Mouse (Mus musculus): ENCODE data around the gene Nrbp1. TPM values are rescaled to one million over a fixed set of nuclear protein-coding genes. Genes with fewer than 3 reads are reported as not detected.

The Nrbp1 gene
- total and polyA plus RNA-seq, 3 experiments, result 34.5 to 41.5 (median 36.6) TPM

- DNase-seq (ENCODE audit: extremely low read depth), result no peak
- Histone ChIP-seq H3K4me2 (ENCODE audit: insufficient read depth, low read depth, poor library complexity, severe bottlenecking) (peak overlapping the region; percentile 84; the same call in 1 of the 2 replicates), H3K9me3 (replicated peaks; ENCODE audit: low read length) (no peaks in the 10 kb centered on the region), H3K79me2 (replicated peaks; ENCODE audit: control insufficient read depth, extremely low read depth, insufficient read depth, poor library complexity, severe bottlenecking) (peaks cover 27% of the 10 kb centered on the region), H3K36me3 (replicated peaks in 1 of 2; ENCODE audit: control insufficient read depth in 1 of 2, insufficient read depth in 1 of 2, low read length in 1 of 2) (peaks cover 62 to 72% of the 10 kb centered on the region in 2 experiments), H3K4me3 (replicated peaks in 1 of 3; ENCODE audit: low read depth in 2 of 3, low read length in 2 of 3, poor library complexity in 1 of 3) (peak overlapping the region; percentile 83 to 96 (median 88)), H3K27ac (ENCODE audit: insufficient read depth, low read depth) (no peak overlapping the region), H3K4me1 (ENCODE audit: control insufficient read depth in 1 of 2, insufficient read depth in 2 of 2) (peaks cover 2 to 30% of the 10 kb centered on the region in 2 experiments; a peak in 3 of 4 replicates), H3K9ac (ENCODE audit: insufficient read depth, low read depth) (peak overlapping the region; percentile 89), H3K27me3 (replicated peaks) (no peaks in the 10 kb centered on the region)
- in situ Hi-C loops (cut with MboI; ENCODE audit: low pct_ligation_motif_present, low pct_unique_long_range_greater_than_20kb, low sequenced_read_pairs) (no loop called here), dilution Hi-C loops (cut with MboI; ENCODE audit: extremely low pct_ligation_motif_present, extremely low pct_unique_long_range_greater_than_20kb, low sequenced_read_pairs) (no loop called here)
- TF ChIP-seq TBP (conservative IDR thresholded peaks at IDR 0.05; ENCODE audit: low read depth, low read length) (no peak), SIN3A (IDR thresholded peaks at IDR 0.05; ENCODE audit: low read length) (no peak), UBTF (IDR thresholded peaks at IDR 0.05; ENCODE audit: low read depth, low read length) (no peak), USF2 (conservative IDR thresholded peaks at IDR 0.05; ENCODE audit: low read depth, low read length) (no peak)
Measured at GRCm38 (mm10) chr5:31194486-31195485, 45.9 kb upstream of the Nrbp1 start.

- in situ Hi-C loops (cut with MboI; ENCODE audit: low pct_ligation_motif_present, low pct_unique_long_range_greater_than_20kb, low sequenced_read_pairs), result no loop called here
- Histone ChIP-seq H3K4me2 (ENCODE audit: insufficient read depth, low read depth, poor library complexity, severe bottlenecking) (no peak overlapping the region), H3K9me3 (replicated peaks; ENCODE audit: low read length) (no peaks in the 10 kb centered on the region), H3K9ac (ENCODE audit: insufficient read depth, low read depth) (no peak overlapping the region), H3K36me3 (replicated peaks in 1 of 2; ENCODE audit: control insufficient read depth in 1 of 2, insufficient read depth in 1 of 2, low read length in 1 of 2) (peaks cover 62 to 72% of the 10 kb centered on the region in 2 experiments), H3K27ac (ENCODE audit: insufficient read depth, low read depth) (no peak overlapping the region), H3K4me3 (replicated peaks in 1 of 3; ENCODE audit: low read depth in 2 of 3, low read length in 2 of 3, poor library complexity in 1 of 3) (no peak overlapping the region), H3K79me2 (replicated peaks; ENCODE audit: control insufficient read depth, extremely low read depth, insufficient read depth, poor library complexity, severe bottlenecking) (peaks cover 32% of the 10 kb centered on the region), H3K4me1 (ENCODE audit: control insufficient read depth in 1 of 2, insufficient read depth in 2 of 2) (peaks cover 8 to 38% of the 10 kb centered on the region in 2 experiments), H3K27me3 (replicated peaks) (no peaks in the 10 kb centered on the region)
- DNase-seq (ENCODE audit: extremely low read depth), result no peak
- dilution Hi-C loops (cut with MboI; ENCODE audit: extremely low pct_ligation_motif_present, extremely low pct_unique_long_range_greater_than_20kb, low sequenced_read_pairs), result no loop called here
- no peak for TF ChIP-seq NELFE (IDR thresholded peaks at IDR 0.05; ENCODE audit: low read depth, low read length)
- TF ChIP-seq BHLHE40 (IDR thresholded peaks at IDR 0.05; ENCODE audit: low read depth, low read length), result no peak
- TF ChIP-seq KAT2A (IDR thresholded peaks at IDR 0.05; ENCODE audit: insufficient replicate concordance, low read length), result no peak
- TF ChIP-seq RAD21 (IDR thresholded peaks at IDR 0.05; ENCODE audit: low read depth, low read length), result no peak
- TF ChIP-seq HCFC1 (IDR thresholded peaks at IDR 0.05; ENCODE audit: low read depth, low read length), result no peak
- no peak for TF ChIP-seq POLR2AphosphoS2 (IDR thresholded peaks at IDR 0.05; ENCODE audit: low read depth, low read length)
- no peak for TF ChIP-seq MAFK (IDR thresholded peaks at IDR 0.05; ENCODE audit: insufficient replicate concordance, low read length)
- no peak for TF ChIP-seq MAX (IDR thresholded peaks at IDR 0.05; ENCODE audit: low read length)
- TF ChIP-seq UBTF (IDR thresholded peaks at IDR 0.05; ENCODE audit: low read depth, low read length), result no peak
- no peak for TF ChIP-seq CHD1 (IDR thresholded peaks at IDR 0.05; ENCODE audit: low read depth, low read length)
- no peak for TF ChIP-seq NRF1 (IDR thresholded peaks at IDR 0.05; ENCODE audit: low read depth, low read length)
- no peak for TF ChIP-seq ZC3H11A (IDR thresholded peaks at IDR 0.05; ENCODE audit: low read depth, low read length)
- TF ChIP-seq ELF1 (IDR thresholded peaks at IDR 0.05; ENCODE audit: low read depth, low read length), result no peak
Measured at GRCm38 (mm10) chr5:31195671-31196070, 45.0 kb upstream of the Nrbp1 start.
